Mouse (Mus musculus) stomach, embryonic 16.5 days (tissue): ENCODE data around the gene Shq1. TPM values are rescaled to one million over a fixed set of nuclear protein-coding genes. Genes with fewer than 3 reads are reported as not detected.

Experiments used
- ATAC-seq: fragments of 200-750 bp; cut with Nextera tagmentation; 2 replicates; pipeline ENCODE4 v1.8.0; 2017; ENCODE audit warnings: moderate number of reproducible peaks, moderate TSS enrichment; ENCODE audit not compliant: insufficient read depth, low FRiP score
- H3K27ac ChIP-seq: fragments of 300-500 bp; sonication (generic); 2 replicates; pipeline ENCODE4 v1.5.1; 2014; ENCODE audit warnings: low read length
- H3K27me3 ChIP-seq: fragments of 300-500 bp; sonication (generic); 2 replicates; pipeline ENCODE4 v1.6.1; 2014; ENCODE audit warnings: low read length, control low read depth, mixed read lengths; ENCODE audit not compliant: control insufficient read depth, insufficient read depth
- H3K36me3 ChIP-seq: fragments of 300-500 bp; sonication (generic); 2 replicates; pipeline ENCODE4 v1.6.1; 2014; ENCODE audit warnings: low read length; ENCODE audit not compliant: control insufficient read depth, insufficient read depth
- H3K4me1 ChIP-seq: fragments of 300-500 bp; sonication (generic); 2 replicates; pipeline ENCODE4 v1.6.1; 2014; ENCODE audit warnings: low read length, control low read depth, mixed read lengths; ENCODE audit not compliant: control insufficient read depth, insufficient read depth
- H3K4me2 ChIP-seq: fragments of 300-500 bp; sonication (generic); 2 replicates; pipeline ENCODE4 v1.6.1; 2014; ENCODE audit warnings: low read depth, low read length, mixed read lengths
- H3K4me3 ChIP-seq: fragments of 300-500 bp; sonication (generic); replicated peaks from 2 replicates; pipeline ENCODE4 v1.5.1; 2014; ENCODE audit warnings: mild to moderate bottlenecking, low read length
- H3K9ac ChIP-seq: fragments of 300-500 bp; sonication (generic); 2 replicates; pipeline ENCODE4 v1.6.1; 2014; ENCODE audit warnings: low read length
- H3K9me3 ChIP-seq: fragments of 300-500 bp; sonication (generic); replicated peaks from 2 replicates; pipeline ENCODE4 v1.6.1; 2016; ENCODE audit warnings: low read length, control low read depth; ENCODE audit not compliant: control insufficient read depth
- WGBS: fragments of 180-500 bp; shearing (Covaris S2); extraction: QIAGEN DNeasy Blood & Tissue Kit; methylation state at CpG from one replicate; pipeline ENCODE4 v1.1.7; 2014; 5-methylcytosine and 5-hydroxymethylcytosine counted together
- polyA plus RNA-seq: library from polyadenylated mRNA; unstranded; fragments of >200 nt; fragmentation: Nextera tagmentation; extraction: Ambion mirVana; gene quantifications from 2 replicates; pipeline ENCODE4 v1.2.1, GENCODE M21; 2015

Shq1 gene
- polyA plus RNA-seq, 1 experiment from 2014 or later, result 15.9 TPM

- no peak overlapping the region for H3K4me3 ChIP-seq
- 87% methylated on average over 6 of the region's 6 CpGs for WGBS
- H3K9me3 ChIP-seq, result no peaks in the 10 kb centered on the region
- no peak for ATAC-seq
- H3K27ac ChIP-seq, result no peak overlapping the region
- no peaks in the 10 kb centered on the region for H3K27me3 ChIP-seq
- no peaks in the 10 kb centered on the region for H3K36me3 ChIP-seq
- H3K9ac ChIP-seq, result no peak overlapping the region
- peaks cover 9% of the 10 kb centered on the region for H3K4me1 ChIP-seq
- no peak overlapping the region for H3K4me2 ChIP-seq
These were observed 143.8 kb downstream of the Shq1 start for GRCm38 (mm10) chr6:100527161-100527560.

- Histone ChIP-seq H3K36me3 (no peaks in the 10 kb centered on the region), H3K4me1 (peaks cover 9% of the 10 kb centered on the region), H3K9me3 (no peaks in the 10 kb centered on the region), H3K4me2 (peak overlapping the region; percentile 38; the same call in 1 of the 2 replicates), H3K27ac (no peak overlapping the region), H3K4me3 (no peak overlapping the region; the same call in 1 of the 2 replicates), H3K9ac (no peak overlapping the region), H3K27me3 (no peaks in the 10 kb centered on the region)
- WGBS, result 14% methylated on average over 9 of the region's 9 CpGs
- peak; percentile 53; the same call in 1 of the 2 replicates for ATAC-seq
These were observed 144.9 kb downstream of the Shq1 start for GRCm38 (mm10) chr6:100526066-100526465.

GRCm38 (mm10) chr6:100525496-100525895 lies 145.5 kb downstream of the Shq1 start:
- peak overlapping the region; percentile 38; the same call in 1 of the 2 replicates for H3K4me2 ChIP-seq
- H3K4me1 ChIP-seq, result peaks cover 9% of the 10 kb centered on the region
- H3K27me3 ChIP-seq, result no peaks in the 10 kb centered on the region
- H3K27ac ChIP-seq, result no peak overlapping the region
- no peak overlapping the region for H3K9ac ChIP-seq
- no peak for ATAC-seq
- H3K36me3 ChIP-seq, result no peaks in the 10 kb centered on the region
- H3K9me3 ChIP-seq, result no peaks in the 10 kb centered on the region
- WGBS, result 41% methylated on average over 3 of the region's 3 CpGs
- H3K4me3 ChIP-seq, result no peak overlapping the region

GRCm38 (mm10) chr6:100522495-100522894 lies 148.5 kb downstream of the Shq1 start:
- Histone ChIP-seq H3K9ac (no peak overlapping the region), H3K4me1 (peaks cover 3% of the 10 kb centered on the region; the same call in 1 of the 2 replicates), H3K9me3 (no peaks in the 10 kb centered on the region), H3K4me3 (no peak overlapping the region), H3K27ac (no peak overlapping the region), H3K27me3 (no peaks in the 10 kb centered on the region), H3K4me2 (no peak overlapping the region), H3K36me3 (no peaks in the 10 kb centered on the region)
- no peak for ATAC-seq
- WGBS, result 64% methylated on average over 3 of the region's 3 CpGs

GRCm38 (mm10) chr6:100521615-100522398 lies 149.2 kb downstream of the Shq1 start:
- H3K27me3 ChIP-seq, result no peaks in the 10 kb centered on the region; the same call in 1 of the 2 replicates
- H3K9ac ChIP-seq, result no peak overlapping the region
- WGBS, result 77% methylated on average over 2 of the region's 2 CpGs
- H3K9me3 ChIP-seq, result no peaks in the 10 kb centered on the region
- no peak overlapping the region for H3K4me3 ChIP-seq
- H3K4me2 ChIP-seq, result no peak overlapping the region
- H3K27ac ChIP-seq, result no peak overlapping the region
- no peak for ATAC-seq
- H3K36me3 ChIP-seq, result no peaks in the 10 kb centered on the region
- peaks cover 3% of the 10 kb centered on the region; the same call in 1 of the 2 replicates for H3K4me1 ChIP-seq

GRCm38 (mm10) chr6:100520558-100521099 lies 150.3 kb downstream of the Shq1 start:
- no peak for ATAC-seq
- H3K4me1 ChIP-seq, result peaks cover 2% of the 10 kb centered on the region; the same call in 1 of the 2 replicates
- no peak overlapping the region for H3K27ac ChIP-seq
- H3K4me2 ChIP-seq, result no peak overlapping the region
- H3K36me3 ChIP-seq, result no peaks in the 10 kb centered on the region
- no peaks in the 10 kb centered on the region for H3K9me3 ChIP-seq
- 70% methylated on average over 5 of the region's 5 CpGs for WGBS
- no peak overlapping the region for H3K9ac ChIP-seq
- no peak overlapping the region for H3K4me3 ChIP-seq
- H3K27me3 ChIP-seq, result no peaks in the 10 kb centered on the region; the same call in 1 of the 2 replicates

- ATAC-seq, result peak; percentile 44; the same call in 1 of the 2 replicates
- Histone ChIP-seq H3K4me3 (no peak overlapping the region), H3K4me2 (no peak overlapping the region), H3K9me3 (no peaks in the 10 kb centered on the region), H3K9ac (no peak overlapping the region), H3K36me3 (no peaks in the 10 kb centered on the region), H3K27ac (no peak overlapping the region), H3K27me3 (no peaks in the 10 kb centered on the region; the same call in 1 of the 2 replicates), H3K4me1 (no peaks in the 10 kb centered on the region)
- 47% methylated on average over 12 of the region's 12 CpGs for WGBS
These were observed 151.1 kb downstream of the Shq1 start for GRCm38 (mm10) chr6:100519837-100520236.

Other genes with a start within 250 kb of the Shq1 start
- 1.3 and 1.4 TPM in 2 replicates for gene Gxylt2, start 33.6 kb upstream of the Shq1 start, polyA plus RNA-seq
- 10.5 and 12.7 TPM in 2 replicates for gene Ppp4r2, start 162.5 kb upstream of the Shq1 start, polyA plus RNA-seq